Mouse (Mus musculus): ENCODE measurements around the gene Irf2bp2. TPM values are rescaled to one million over a fixed set of nuclear protein-coding genes. Genes with fewer than 3 reads are reported as not detected.

The Irf2bp2 gene
- 100 to 1,000 TPM; 136 to 153 TPM for total RNA-seq (2023)

DNA sequence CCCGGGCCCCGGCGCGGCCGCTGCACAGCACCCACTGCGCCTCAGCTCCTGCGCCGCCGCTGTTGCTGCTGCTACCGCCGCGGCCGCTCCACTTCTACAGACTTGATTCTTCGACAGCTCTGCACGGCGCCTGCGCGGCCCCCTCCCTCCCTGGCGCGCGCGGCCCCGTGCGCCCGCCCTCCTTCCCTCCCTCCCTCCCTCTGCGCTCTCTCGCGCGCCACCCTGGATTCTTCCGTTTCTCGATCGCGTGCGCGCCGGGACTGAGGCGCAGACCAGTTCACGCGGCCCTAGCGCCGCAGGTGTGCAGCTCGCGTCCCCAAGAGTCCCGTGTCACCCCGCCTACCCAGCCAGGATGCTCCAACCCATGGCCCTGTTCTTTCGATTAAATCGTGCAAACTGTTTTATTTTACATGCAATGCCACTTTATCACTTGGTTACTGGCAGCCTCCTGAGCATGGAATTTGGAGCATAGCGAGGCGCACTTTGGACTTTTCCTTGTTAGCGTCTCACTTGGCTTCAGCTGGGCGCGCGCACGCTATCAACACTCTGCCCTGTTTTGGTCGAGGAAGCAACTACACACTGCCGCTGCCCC, at the start of gene Irf2bp2:
Irf2bp2 (minus strand) TSS at position 98 of the 592 bp plus-strand sequence.

Other genes starting within 250 kb of the Irf2bp2 start
- 1 to 10 TPM; 8.6 to 8.9 TPM for gene Coa6, start 171.5 kb downstream of the Irf2bp2 start, total RNA-seq (2023)
- gene Tarbp1, start 118.9 kb downstream of the Irf2bp2 start, total RNA-seq (2023) = 1 to 10 TPM; 3.0 to 3.2 TPM

Data from neutrophil, adult 59 days (primary cell).